Mouse (Mus musculus): Measurements from ENCODE around the gene Notch1.

Gene Notch1

GRCm38 (mm10) chr2:26408515-26409356, 107.7 kb downstream of the Notch1 start, which contains the start of gene Inpp5e:
Gene Inpp5e, minus strand, starts transcription at chr2:26409203.
- DNase-seq (ENCODE audit: low read depth in 2 of 2, low spot score in 2 of 2): peak; percentile 94 to 95
